Mouse (Mus musculus): Measurements from ENCODE around the gene Ccdc124.
"Not testable (repeated sequence)": the region's sequence is repeated elsewhere in the genome, so short reads cannot be mapped to it uniquely, and the experiment has no call there.

Ccdc124 gene

GRCm38 (mm10) chr8:70843941-70844340 lies 29.8 kb downstream of the Ccdc124 start:
- no peak for DNase-seq

- DNase-seq, result no peak
Measured at GRCm38 (mm10) chr8:70843214-70843773, 30.4 kb downstream of the Ccdc124 start.

- DNase-seq, result no peak
Measured at GRCm38 (mm10) chr8:70842484-70842883, 31.3 kb downstream of the Ccdc124 start.

- DNase-seq, result peak; percentile 95 to 97
Measured at GRCm38 (mm10) chr8:70841147-70842072, 32.3 kb downstream of the Ccdc124 start.

- DNase-seq, result peak; percentile 70 to 82
Measured at GRCm38 (mm10) chr8:70840590-70840989, 33.1 kb downstream of the Ccdc124 start.

- DNase-seq, result peak; percentile 99 to 100
Measured at GRCm38 (mm10) chr8:70839408-70840351, 34.1 kb downstream of the Ccdc124 start, which contains the start of gene Arrdc2. Gene Arrdc2 (minus strand): TSS chr8:70839720.

- no peak for DNase-seq
Measured at GRCm38 (mm10) chr8:70838654-70839407, 34.9 kb downstream of the Ccdc124 start.

- DNase-seq, result no peak
Measured at GRCm38 (mm10) chr8:70836666-70837065, 37.1 kb downstream of the Ccdc124 start.

- DNase-seq, result no peak
Measured at GRCm38 (mm10) chr8:70834071-70834470, 39.7 kb downstream of the Ccdc124 start.

GRCm38 (mm10) chr8:70833520-70833919 lies 40.2 kb downstream of the Ccdc124 start:
- DNase-seq, result peak in 1 of 2 experiments; percentile 41

GRCm38 (mm10) chr8:70833018-70833482 lies 40.7 kb downstream of the Ccdc124 start:
- peak; percentile 62 to 71 for DNase-seq

GRCm38 (mm10) chr8:70832371-70832770 lies 41.4 kb downstream of the Ccdc124 start:
- DNase-seq, result no peak

- no peak for DNase-seq
Measured at GRCm38 (mm10) chr8:70831517-70831916, 42.2 kb downstream of the Ccdc124 start.

GRCm38 (mm10) chr8:70827796-70828195 lies 45.9 kb downstream of the Ccdc124 start:
- DNase-seq, result no peak

- DNase-seq, result no peak
Measured at GRCm38 (mm10) chr8:70827010-70827409, 46.7 kb downstream of the Ccdc124 start.

- no peak for DNase-seq
Measured at GRCm38 (mm10) chr8:70825816-70826215, 47.9 kb downstream of the Ccdc124 start.

GRCm38 (mm10) chr8:70823802-70824201 lies 49.9 kb downstream of the Ccdc124 start:
- no peak for DNase-seq

- DNase-seq, result not testable (repeated sequence)
Measured at GRCm38 (mm10) chr8:70822594-70822993, 51.1 kb downstream of the Ccdc124 start.

GRCm38 (mm10) chr8:70821992-70822391 lies 51.7 kb downstream of the Ccdc124 start:
- DNase-seq, result peak; percentile 29 to 43

GRCm38 (mm10) chr8:70821399-70821962 lies 52.3 kb downstream of the Ccdc124 start:
- peak; percentile 82 to 87 for DNase-seq

All from kidney, postnatal 4 days (tissue).